Mouse (Mus musculus): Measurements from ENCODE around the gene Nop2. TPM values are rescaled to one million over a fixed set of nuclear protein-coding genes. Genes with fewer than 3 reads are reported as not detected.

Gene Nop2
- 10 to 100 TPM; 30.2 to 34.4 TPM for total RNA-seq (2021)

GRCm38 (mm10) chr6:125131302-125132156 is at the start of gene Nop2:
Nop2 (plus strand) TSS chr6:125131909.
- peak; percentile 81 for DNase-seq

- no peak for DNase-seq
Measured at GRCm38 (mm10) chr6:125082801-125083386, 48.8 kb upstream of the Nop2 start.

GRCm38 (mm10) chr6:125084424-125084823 is 47.3 kb upstream of the Nop2 start:
- DNase-seq: no peak

- DNase-seq: no peak
Measured at GRCm38 (mm10) chr6:125087937-125088336, 43.8 kb upstream of the Nop2 start.

- DNase-seq: peak; percentile 68 to 73
Measured at GRCm38 (mm10) chr6:125088561-125089321, 43.0 kb upstream of the Nop2 start.

- peak; percentile 80 to 86 for DNase-seq
Measured at GRCm38 (mm10) chr6:125089521-125090321, 42.0 kb upstream of the Nop2 start.

- DNase-seq: no peak
Measured at GRCm38 (mm10) chr6:125090341-125091085, 41.2 kb upstream of the Nop2 start.

GRCm38 (mm10) chr6:125092372-125092771 is 39.3 kb upstream of the Nop2 start:
- no peak for DNase-seq

- no peak for DNase-seq
Measured at GRCm38 (mm10) chr6:125094843-125095242, 36.9 kb upstream of the Nop2 start.

GRCm38 (mm10) chr6:125095391-125096278 is 36.1 kb upstream of the Nop2 start, which contains the start of gene Chd4:
Chd4 (plus strand) TSS chr6:125095981.
- DNase-seq: peak; percentile 88 to 89

GRCm38 (mm10) chr6:125096279-125096596 is 35.5 kb upstream of the Nop2 start:
- peak in 1 of 2 experiments; percentile 37 for DNase-seq

- DNase-seq: peak; percentile 40 to 58
Measured at GRCm38 (mm10) chr6:125096597-125097345, 34.9 kb upstream of the Nop2 start.

GRCm38 (mm10) chr6:125097346-125097689 is 34.4 kb upstream of the Nop2 start:
- peak; percentile 34 to 48 for DNase-seq

- no peak for DNase-seq
Measured at GRCm38 (mm10) chr6:125097951-125098350, 33.8 kb upstream of the Nop2 start.

- no peak for DNase-seq
Measured at GRCm38 (mm10) chr6:125098513-125098912, 33.2 kb upstream of the Nop2 start.

GRCm38 (mm10) chr6:125099421-125099971 is 32.2 kb upstream of the Nop2 start:
- peak in 1 of 2 experiments; percentile 21 for DNase-seq

GRCm38 (mm10) chr6:125101444-125101843 is 30.3 kb upstream of the Nop2 start:
- DNase-seq: no peak

GRCm38 (mm10) chr6:125104223-125104622 is 27.5 kb upstream of the Nop2 start:
- DNase-seq: no peak

- no peak for DNase-seq
Measured at GRCm38 (mm10) chr6:125107705-125108104, 24.0 kb upstream of the Nop2 start.
